Mouse (Mus musculus): Measurements from ENCODE around the gene Sema3g.

Sema3g gene

DNA sequence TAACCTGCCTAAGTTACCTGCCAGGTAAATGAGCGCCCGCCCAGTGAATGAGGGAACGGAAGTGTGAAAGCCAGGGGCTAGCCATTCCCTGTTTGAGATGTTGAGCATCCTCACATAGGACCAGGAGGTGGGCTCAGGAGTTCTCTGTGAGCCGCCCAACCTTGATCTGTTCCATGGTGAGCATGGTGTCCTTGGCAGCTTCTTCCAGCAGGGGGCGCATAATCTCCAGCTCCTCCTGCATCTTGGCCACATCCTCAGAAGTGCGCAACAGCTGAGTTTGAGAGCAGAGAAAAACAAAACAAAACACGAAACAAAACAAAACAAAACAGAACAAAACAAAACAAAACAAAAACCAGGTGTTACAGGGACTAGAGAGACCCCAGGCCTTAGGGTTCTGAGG, 54.5 kb downstream of the Sema3g start:
- DNase-seq (ENCODE audit: low spot score in 2 of 2): peak; percentile 55 to 79
